Mouse (Mus musculus) megakaryocyte, embryonic 14.5 days (primary cell): ENCODE data around the gene Parp14.

Source experiments
- FLI1 ChIP-seq: IDR thresholded peaks from 2 replicates; pipeline ENCODE4 v1.6.1; 2012; ENCODE audit warnings: low read length, inconsistent platforms, mixed read lengths
- GATA1 ChIP-seq: IDR thresholded peaks from 3 replicates; pipeline ENCODE4 v1.6.1; 2012; ENCODE audit warnings: mixed read lengths, low read length, inconsistent platforms, borderline replicate concordance

- no peak for TF ChIP-seq GATA1
- TF ChIP-seq FLI1: no peak
These were observed 3.6 kb downstream of the Parp14 start for GRCm38 (mm10) chr16:35867726-35868125.
